Mouse (Mus musculus) cerebellum, adult 2 months (tissue): ENCODE results near the gene Vars.
"Not testable (repeated sequence)": the region's sequence is repeated elsewhere in the genome, so short reads cannot be mapped to it uniquely, and the experiment has no call there.

Experiments used
- CTCF ChIP-seq: fragments of 200-500 bp; IDR thresholded peaks from 2 replicates; pipeline ENCODE4 v1.5.1; 2011; ENCODE audit warnings: low read depth, mild to moderate bottlenecking, control low read depth, low read length, moderate library complexity, borderline replicate concordance; ENCODE audit not compliant: insufficient read depth
- POLR2A ChIP-seq: fragments of 200-500 bp; IDR thresholded peaks from 2 replicates; pipeline ENCODE4 v1.6.1; 2011; ENCODE audit warnings: low read length, control low read depth, borderline replicate concordance; ENCODE audit not compliant: insufficient read depth

- not testable (repeated sequence) for TF ChIP-seq CTCF, POLR2A
Observed at GRCm38 (mm10) chr17:34958734-34959129, 42.1 kb upstream of the Vars start.
